Mouse (Mus musculus) right cerebral cortex, postnatal 4 days (tissue): Measurements from ENCODE around the gene Vdac1.
"Not testable (repeated sequence)": the region's sequence is repeated elsewhere in the genome, so short reads cannot be mapped to it uniquely, and the experiment has no call there.

ENCODE experiments used
- DNase-seq: peaks from one replicate; pipeline ENCODE4 v3.0.0-alpha.2; 2022

Gene Vdac1

GRCm38 (mm10) chr11:52344991-52345777 is 15.5 kb upstream of the Vdac1 start:
- DNase-seq, result no peak

GRCm38 (mm10) chr11:52345939-52346634 is 14.6 kb upstream of the Vdac1 start:
- peak; percentile 85 for DNase-seq

GRCm38 (mm10) chr11:52346635-52347005 is 14.0 kb upstream of the Vdac1 start:
- DNase-seq, result peak; percentile 69

- DNase-seq, result no peak
These were observed 12.5 kb upstream of the Vdac1 start for GRCm38 (mm10) chr11:52348156-52348555.

- no peak for DNase-seq
These were observed 11.9 kb upstream of the Vdac1 start for GRCm38 (mm10) chr11:52348724-52349123.

- DNase-seq, result no peak
These were observed 9.7 kb upstream of the Vdac1 start for GRCm38 (mm10) chr11:52350924-52351323.

GRCm38 (mm10) chr11:52352271-52352670 is 8.4 kb upstream of the Vdac1 start:
- DNase-seq, result no peak

- no peak for DNase-seq
These were observed 6.0 kb upstream of the Vdac1 start for GRCm38 (mm10) chr11:52354644-52355043.

- DNase-seq, result no peak
These were observed 5.1 kb upstream of the Vdac1 start for GRCm38 (mm10) chr11:52355601-52356000.

- DNase-seq, result not testable (repeated sequence)
These were observed 3.6 kb upstream of the Vdac1 start for GRCm38 (mm10) chr11:52357091-52357490.

- no peak for DNase-seq
These were observed 2.1 kb upstream of the Vdac1 start for GRCm38 (mm10) chr11:52358520-52358919.

GRCm38 (mm10) chr11:52359686-52360470 is 782 bp upstream of the Vdac1 start:
- DNase-seq, result no peak

- peak; percentile 37 for DNase-seq
These were observed 744 bp downstream of the Vdac1 start for GRCm38 (mm10) chr11:52361287-52361921.

GRCm38 (mm10) chr11:52364376-52364775 is 3.7 kb downstream of the Vdac1 start:
- DNase-seq, result no peak

- DNase-seq, result peak; percentile 44
These were observed 4.5 kb downstream of the Vdac1 start for GRCm38 (mm10) chr11:52365143-52365542.

- no peak for DNase-seq
These were observed 5.7 kb downstream of the Vdac1 start for GRCm38 (mm10) chr11:52366358-52366757.

- no peak for DNase-seq
These were observed 7.7 kb downstream of the Vdac1 start for GRCm38 (mm10) chr11:52368176-52368985.

- DNase-seq, result no peak
These were observed 8.8 kb downstream of the Vdac1 start for GRCm38 (mm10) chr11:52369252-52370134.

GRCm38 (mm10) chr11:52370135-52370452 is 9.4 kb downstream of the Vdac1 start:
- no peak for DNase-seq

- no peak for DNase-seq
These were observed 9.9 kb downstream of the Vdac1 start for GRCm38 (mm10) chr11:52370538-52370937.

GRCm38 (mm10) chr11:52373841-52374240 is 13.2 kb downstream of the Vdac1 start:
- no peak for DNase-seq
